Mouse (Mus musculus): ENCODE data around the gene Sag. TPM values are rescaled to one million over a fixed set of nuclear protein-coding genes. Genes with fewer than 3 reads are reported as not detected.
"Not testable (repeated sequence)": the region's sequence is repeated elsewhere in the genome, so short reads cannot be mapped to it uniquely, and the experiment has no call there.

Sag gene
- polyA plus RNA-seq, 1 experiment from 2014 or later = 0.49 TPM

- 92% methylated on average over 6 of the region's 6 CpGs for WGBS
- no peak overlapping the region for H3K4me2 ChIP-seq (replicated peaks; ENCODE audit: low read depth, low read length)
- ATAC-seq (no peak), DNase-seq (ENCODE audit: low spot score) (no peak)
- H3K36me3 ChIP-seq (ENCODE audit: insufficient read depth, low read length) = no peaks in the 10 kb centered on the region
- no peaks in the 10 kb centered on the region for H3K9me3 ChIP-seq (ENCODE audit: low read length)
- H3K4me3 ChIP-seq (ENCODE audit: low read depth, low read length) = no peak overlapping the region
- no peaks in the 10 kb centered on the region for H3K4me1 ChIP-seq (ENCODE audit: insufficient read depth, low read depth, low read length)
- TF ChIP-seq CTCF (IDR thresholded peaks at IDR 0.05) (no peak), EP300 (IDR thresholded peaks at IDR 0.05) (no peak)
- H3K9ac ChIP-seq (replicated peaks; ENCODE audit: low read depth) = no peak overlapping the region
- H3K27ac ChIP-seq (ENCODE audit: low read length) = no peak overlapping the region
- no peaks in the 10 kb centered on the region for H3K27me3 ChIP-seq (replicated peaks; ENCODE audit: insufficient read depth, low read length)
Observed at GRCm38 (mm10) chr1:87825991-87826390, 22.5 kb downstream of the Sag start.

GRCm38 (mm10) chr1:87826474-87826873, 23.0 kb downstream of the Sag start:
- no peak for TF ChIP-seq CTCF (IDR thresholded peaks at IDR 0.05)

GRCm38 (mm10) chr1:87827476-87827875, 24.0 kb downstream of the Sag start:
- H3K9me3 ChIP-seq (ENCODE audit: low read length); H3K4me1 ChIP-seq (ENCODE audit: insufficient read depth, low read depth, low read length); H3K4me3 ChIP-seq (ENCODE audit: low read depth, low read length); H3K27ac ChIP-seq (ENCODE audit: low read length); H3K9ac ChIP-seq (replicated peaks; ENCODE audit: low read depth); ATAC-seq; H3K4me2 ChIP-seq (replicated peaks; ENCODE audit: low read depth, low read length); H3K27me3 ChIP-seq (replicated peaks; ENCODE audit: insufficient read depth, low read length); H3K36me3 ChIP-seq (ENCODE audit: insufficient read depth, low read length); DNase-seq (ENCODE audit: low spot score): not testable (repeated sequence)
- 89% methylated on average over 1 of the region's 1 CpGs for WGBS

More at GRCm38 (mm10) chr1:87826474-87826873, 23.0 kb downstream of the Sag start:
- Histone ChIP-seq H3K9ac (replicated peaks; ENCODE audit: low read depth) (no peak overlapping the region), H3K27me3 (replicated peaks; ENCODE audit: insufficient read depth, low read length) (no peaks in the 10 kb centered on the region), H3K36me3 (ENCODE audit: insufficient read depth, low read length) (no peaks in the 10 kb centered on the region), H3K27ac (ENCODE audit: low read length) (no peak overlapping the region), H3K9me3 (ENCODE audit: low read length) (no peaks in the 10 kb centered on the region), H3K4me2 (replicated peaks; ENCODE audit: low read depth, low read length) (no peak overlapping the region), H3K4me1 (ENCODE audit: insufficient read depth, low read depth, low read length) (no peaks in the 10 kb centered on the region), H3K4me3 (ENCODE audit: low read depth, low read length) (no peak overlapping the region)
- no peak for DNase-seq (ENCODE audit: low spot score)
- 78% methylated on average over 2 of the region's 2 CpGs for WGBS
- ATAC-seq = no peak

GRCm38 (mm10) chr1:87828185-87828584, 24.7 kb downstream of the Sag start:
- TF ChIP-seq EP300 (IDR thresholded peaks at IDR 0.05) = no peak
- no peak for TF ChIP-seq CTCF (IDR thresholded peaks at IDR 0.05)
- Histone ChIP-seq H3K9ac (replicated peaks; ENCODE audit: low read depth) (no peak overlapping the region), H3K9me3 (ENCODE audit: low read length) (no peaks in the 10 kb centered on the region), H3K4me2 (replicated peaks; ENCODE audit: low read depth, low read length) (no peak overlapping the region), H3K27me3 (replicated peaks; ENCODE audit: insufficient read depth, low read length) (no peaks in the 10 kb centered on the region), H3K4me3 (ENCODE audit: low read depth, low read length) (no peak overlapping the region), H3K27ac (ENCODE audit: low read length) (no peak overlapping the region), H3K4me1 (ENCODE audit: insufficient read depth, low read depth, low read length) (no peaks in the 10 kb centered on the region), H3K36me3 (ENCODE audit: insufficient read depth, low read length) (no peaks in the 10 kb centered on the region)
- 49% methylated on average over 9 of the region's 9 CpGs for WGBS
- DNase-seq (ENCODE audit: low spot score) (peak; percentile 50), ATAC-seq (no peak)

GRCm38 (mm10) chr1:87828926-87829580, 25.6 kb downstream of the Sag start:
- ATAC-seq (no peak), DNase-seq (ENCODE audit: low spot score) (no peak)
- Histone ChIP-seq H3K36me3 (ENCODE audit: insufficient read depth, low read length) (no peaks in the 10 kb centered on the region), H3K9me3 (ENCODE audit: low read length) (no peaks in the 10 kb centered on the region), H3K4me2 (replicated peaks; ENCODE audit: low read depth, low read length) (no peak overlapping the region), H3K27me3 (replicated peaks; ENCODE audit: insufficient read depth, low read length) (no peaks in the 10 kb centered on the region), H3K27ac (ENCODE audit: low read length) (no peak overlapping the region; the same call in 1 of the 2 replicates), H3K4me1 (ENCODE audit: insufficient read depth, low read depth, low read length) (no peaks in the 10 kb centered on the region), H3K4me3 (ENCODE audit: low read depth, low read length) (no peak overlapping the region), H3K9ac (replicated peaks; ENCODE audit: low read depth) (no peak overlapping the region)
- WGBS = 35% methylated on average over 7 of the region's 7 CpGs
- TF ChIP-seq CTCF (IDR thresholded peaks at IDR 0.05) (no peak), EP300 (IDR thresholded peaks at IDR 0.05) (no peak)

GRCm38 (mm10) chr1:87829621-87830211, 26.2 kb downstream of the Sag start:
- no peaks in the 10 kb centered on the region for H3K27me3 ChIP-seq (replicated peaks; ENCODE audit: insufficient read depth, low read length)
- TF ChIP-seq EP300 (IDR thresholded peaks at IDR 0.05) = no peak
- no peak for TF ChIP-seq CTCF (IDR thresholded peaks at IDR 0.05)
- no peak for DNase-seq (ENCODE audit: low spot score)
- H3K4me3 ChIP-seq (ENCODE audit: low read depth, low read length) = no peak overlapping the region
- H3K36me3 ChIP-seq (ENCODE audit: insufficient read depth, low read length) = no peaks in the 10 kb centered on the region
- 44% methylated on average over 6 of the region's 6 CpGs for whole genome bisulfite sequencing
- H3K9me3 ChIP-seq (ENCODE audit: low read length) = no peaks in the 10 kb centered on the region
- H3K4me1 ChIP-seq (ENCODE audit: insufficient read depth, low read depth, low read length) = no peaks in the 10 kb centered on the region
- peak; percentile 25; the same call in 1 of the 2 replicates for ATAC-seq
- H3K9ac ChIP-seq (replicated peaks; ENCODE audit: low read depth) = no peak overlapping the region
- no peak overlapping the region for H3K4me2 ChIP-seq (replicated peaks; ENCODE audit: low read depth, low read length)
- H3K27ac ChIP-seq (ENCODE audit: low read length) = no peak overlapping the region; the same call in 1 of the 2 replicates

Data from lung, postnatal 0 days (tissue).